ENCODE assay signal across 8 mouse cellular contexts in genomic region chr5:109690537-109691201, GRCm38 (mm10). TPM values are rescaled to one million over a fixed set of nuclear protein-coding genes. Genes with fewer than 3 reads are reported as not detected.
DNase-seq lines count a peak whose midpoint lies in the region; ATAC-seq and TF ChIP-seq lines count a peak whose summit lies in the region.
"Not testable (repeated sequence)": the region's sequence is repeated elsewhere in the genome, so short reads cannot be mapped to it uniquely, and the experiment has no call there.

TSS of gene 5430403G16Rik (minus strand) at chr5:109691041.

- intact Hi-C loops in heart, postnatal 14 days (cut with DNase I), result loop anchor here (10.0 kb wide), 1 partner anchor 64 kb away; the partner anchor contains the start of gene 4930522L14Rik

- H3K36me3 ChIP-seq in ES-Bruce4 (ENCODE audit: control insufficient read depth, insufficient read depth, low read length, poor library complexity, severe bottlenecking); forebrain, embryonic 14.5 days (ENCODE audit: control insufficient read depth, insufficient read depth, low read length); neural tube, embryonic 15.5 days: not testable (repeated sequence)

- ATAC-seq in cerebellum, adult (ENCODE audit: insufficient number of reproducible peaks, low FRiP score, low TSS enrichment), result peak; percentile 99
- peak; percentile 99 for ATAC-seq in forebrain, embryonic 14.5 days
- ATAC-seq in neural tube, embryonic 15.5 days (ENCODE audit: low FRiP score), result peak; percentile 98

- peak within 1 kb of the TSS; percentile 78 for H3K9ac ChIP-seq in ES-Bruce4 (ENCODE audit: low read depth, poor library complexity, severe bottlenecking)
- H3K9ac ChIP-seq in forebrain, embryonic 14.5 days (ENCODE audit: low read length), result peak within 1 kb of the TSS; percentile 63
- H3K9ac ChIP-seq in neural tube, embryonic 15.5 days (replicated peaks), result peak within 1 kb of the TSS; percentile 64

- not testable (repeated sequence) for TF ChIP-seq CTCF in ES-Bruce4 (IDR thresholded peaks at IDR 0.05; ENCODE audit: low read depth, low read length)

- H3K27ac ChIP-seq in ES-Bruce4 (ENCODE audit: insufficient read depth, low read length), result peak within 1 kb of the TSS; percentile 96
- H3K27ac ChIP-seq in forebrain, embryonic 14.5 days (ENCODE audit: low read depth, low read length), result peak within 1 kb of the TSS; percentile 27; the same call in 1 of the 2 replicates
- peak within 1 kb of the TSS; percentile 71 for H3K27ac ChIP-seq in neural tube, embryonic 15.5 days (replicated peaks)

- H3K9me3 ChIP-seq in ES-Bruce4 (replicated peaks; ENCODE audit: control insufficient read depth, insufficient read depth, low read length, poor library complexity, severe bottlenecking); forebrain, embryonic 14.5 days (replicated peaks; ENCODE audit: control insufficient read depth, low read length); neural tube, embryonic 15.5 days (replicated peaks): not testable (repeated sequence)

- not testable (repeated sequence) for H3K4me1 ChIP-seq in ES-Bruce4 (ENCODE audit: control insufficient read depth, insufficient read depth, low read length); forebrain, embryonic 14.5 days (ENCODE audit: control insufficient read depth, insufficient read depth, low read length); neural tube, embryonic 15.5 days

- not testable (repeated sequence) for H3K27me3 ChIP-seq in ES-Bruce4 (ENCODE audit: control insufficient read depth, insufficient read depth, low read length, poor library complexity, severe bottlenecking); forebrain, embryonic 14.5 days (replicated peaks; ENCODE audit: control insufficient read depth, insufficient read depth, low read length); neural tube, embryonic 15.5 days (replicated peaks)

- TF ChIP-seq POLR2A in ES-Bruce4 (IDR thresholded peaks at IDR 0.05; ENCODE audit: insufficient read depth, low read length), result peak; percentile 70

- 0 out of 2 replicates have a peak, but pooled peaks have one; percentile 51 for TF ChIP-seq EP300 in ES-Bruce4 (IDR thresholded peaks at IDR 0.05; ENCODE audit: insufficient read depth, low read depth, low read length)

- peak within 1 kb of the TSS; percentile 65 for H3K4me2 ChIP-seq in forebrain, embryonic 14.5 days (ENCODE audit: low read length)
- peak within 1 kb of the TSS; percentile 82 for H3K4me2 ChIP-seq in neural tube, embryonic 15.5 days

- WGBS in forebrain, embryonic 14.5 days, result under 1% methylated on average over 26 of the region's 26 CpGs
- WGBS in neural tube, embryonic 15.5 days, result under 1% methylated on average over 26 of the region's 26 CpGs

- DNase-seq in forebrain, embryonic 14.5 days (ENCODE audit: low spot score), result peak; percentile 93
- DNase-seq in heart, postnatal 14 days, result peak; percentile 35 to 66
- peak; percentile 81 for DNase-seq in layer of hippocampus, adult 11-12 months (ENCODE audit: low spot score)
- DNase-seq in lung, adult 18-20 months, result peak; percentile 85 to 86
- peak; percentile 74 for DNase-seq in testis, postnatal 14 days (ENCODE audit: low spot score)

- peak within 1 kb of the TSS; percentile 100 for H3K4me3 ChIP-seq in ES-Bruce4 (ENCODE audit: low read depth, low read length)
- peak within 1 kb of the TSS; percentile 46 for H3K4me3 ChIP-seq in forebrain, embryonic 14.5 days (ENCODE audit: low read depth, low read length)
- H3K4me3 ChIP-seq in neural tube, embryonic 15.5 days (replicated peaks), result peak within 1 kb of the TSS; percentile 61

RNA-seq across cellular contexts. Expression of gene 5430403G16Rik, which starts in this region (rescaled TPM):
- 11.0 and 11.4 TPM in 2 replicates for polyA plus RNA-seq in ES-Bruce4 (2011; ENCODE audit: insufficient read depth, insufficient read length, low read depth, missing spikeins)
- 1.2 and 1.4 TPM in 2 replicates for polyA plus RNA-seq in forebrain, embryonic 14.5 days (2014; fragmentation: Nextera tagmentation; extraction: Ambion mirVana)
- total RNA-seq in heart, postnatal 14 days (2021), result under 1 TPM; 0.24 to 0.31 TPM
- 1.7 and 2.4 TPM in 2 replicates for polyA plus RNA-seq in neural tube, embryonic 15.5 days (2015; fragmentation: Nextera tagmentation; extraction: Ambion mirVana)

Comparison
In these comparisons a context has a peak if more than half of its experiments do, and no peak if none do; other contexts are left out.
1. Peak in every context shown above with its lines: DNase-seq, ATAC-seq, H3K4me3 ChIP-seq and H3K27ac ChIP-seq.
2. Peak in DNase-seq in heart, postnatal 14 days; RNA of the gene not detected or under 1 TPM.
3. H3K27ac ChIP-seq: peak in every context shown above with its lines; median percentile 96 in ES-Bruce4; 71 in neural tube, embryonic 15.5 days; 27 in forebrain, embryonic 14.5 days.
4. H3K4me3 ChIP-seq: peak in every context shown above with its lines; median percentile 100 in ES-Bruce4; 61 in neural tube, embryonic 15.5 days; 46 in forebrain, embryonic 14.5 days.